Mouse (Mus musculus): Measurements from ENCODE around the gene Clstn1. TPM values are rescaled to one million over a fixed set of nuclear protein-coding genes. Genes with fewer than 3 reads are reported as not detected.

Clstn1 gene
- total and polyA plus RNA-seq, 3 experiments = 6.1 to 26.6 TPM; not detected in 1

DNA sequence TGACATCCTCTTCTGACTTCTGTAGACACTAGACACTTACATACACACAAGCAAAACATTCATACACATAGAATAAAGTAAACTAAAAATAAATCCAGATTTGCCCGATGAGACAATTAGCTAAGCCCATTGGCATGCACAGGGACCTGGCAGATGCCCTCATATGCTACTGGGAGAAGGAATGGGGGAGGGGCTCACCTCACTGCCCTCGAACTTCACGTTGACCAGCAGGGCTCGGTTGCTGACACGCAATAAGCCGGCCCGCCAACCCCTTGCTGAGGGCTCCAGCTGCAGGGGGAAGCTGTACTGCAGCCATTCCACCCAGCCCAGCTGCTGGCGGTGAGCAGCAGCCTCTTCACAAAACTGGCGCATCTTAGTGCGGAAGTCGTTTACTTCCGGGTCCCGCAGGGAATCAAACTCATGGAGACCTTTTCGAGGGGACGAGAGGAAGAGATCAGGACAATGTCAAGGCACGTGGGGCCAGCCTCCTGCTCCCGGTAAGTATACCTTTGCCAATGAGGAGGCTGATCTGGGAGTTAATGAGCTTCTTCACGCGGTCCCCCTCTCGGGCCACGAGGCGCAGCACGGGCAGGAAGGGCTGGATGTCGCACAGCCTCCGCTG is 73.3 kb downstream of the Clstn1 start:
- peaks cover 25 to 36% of the 10 kb centered on the region in 2 experiments for H3K4me1 ChIP-seq (ENCODE audit: control insufficient read depth in 1 of 2, insufficient read depth in 2 of 2, low read length in 2 of 2)
- no peak overlapping the region for H3K9ac ChIP-seq (ENCODE audit: control insufficient read depth, low read depth, low read length, poor library complexity, severe bottlenecking)

GRCm38 (mm10) chr4:149660598-149660997 is 74.3 kb downstream of the Clstn1 start:
- peak; percentile 83 for DNase-seq (ENCODE audit: low read depth, low spot score)

More for the DNA sequence above, 73.3 kb downstream of the Clstn1 start:
- Histone ChIP-seq H3K4me3 (ENCODE audit: control insufficient read depth in 1 of 2, insufficient read depth in 1 of 2, low read depth in 2 of 2, low read length in 2 of 2) (no peak overlapping the region), H3K27ac (ENCODE audit: control insufficient read depth, low read depth, low read length) (no peak overlapping the region), H3K36me3 (ENCODE audit: control insufficient read depth in 1 of 2, insufficient read depth in 2 of 2, low read length in 2 of 2) (peaks cover 1 to 40% of the 10 kb centered on the region in 2 experiments), H3K79me2 (ENCODE audit: control insufficient read depth, insufficient read depth, low read length, poor library complexity) (no peaks in the 10 kb centered on the region), H3K9me3 (replicated peaks; ENCODE audit: insufficient read depth, low read length) (no peaks in the 10 kb centered on the region), H3K27me3 (ENCODE audit: control insufficient read depth in 1 of 2, insufficient read depth in 2 of 2, low read length in 2 of 2) (no peaks in the 10 kb centered on the region)
- DNase-seq (ENCODE audit: low read depth, low spot score) = no peak
- TF ChIP-seq MXI1 (IDR thresholded peaks at IDR 0.05; ENCODE audit: low read depth, low read length) = no peak
- TF ChIP-seq POLR2AphosphoS2 (IDR thresholded peaks at IDR 0.05; ENCODE audit: low read length) = no peak
- TF ChIP-seq MEF2A (IDR thresholded peaks at IDR 0.05; ENCODE audit: extremely low read depth, insufficient replicate concordance, low read depth, low read length, poor library complexity, severe bottlenecking) = no peak
- no peak for TF ChIP-seq MYC (IDR thresholded peaks at IDR 0.05; ENCODE audit: low read depth, low read length)
- TF ChIP-seq TCF12 (IDR thresholded peaks at IDR 0.05; ENCODE audit: low read depth, low read length) = no peak
- TF ChIP-seq CHD1 (IDR thresholded peaks at IDR 0.05; ENCODE audit: low read depth, low read length) = no peak
- no peak for TF ChIP-seq BHLHE40 (IDR thresholded peaks at IDR 0.05; ENCODE audit: borderline replicate concordance, low read depth, low read length)
- no peak for TF ChIP-seq ZC3H11A (IDR thresholded peaks at IDR 0.05; ENCODE audit: low read depth, low read length)
- TF ChIP-seq MAX (IDR thresholded peaks at IDR 0.05; ENCODE audit: low read length) = no peak
- no peak for TF ChIP-seq TBP (IDR thresholded peaks at IDR 0.05; ENCODE audit: low read depth, low read length)

More at GRCm38 (mm10) chr4:149660598-149660997, 74.3 kb downstream of the Clstn1 start:
- peak overlapping the region; percentile 96 for H3K27ac ChIP-seq (ENCODE audit: control insufficient read depth, low read depth, low read length)
- H3K27me3 ChIP-seq (ENCODE audit: control insufficient read depth in 1 of 2, insufficient read depth in 2 of 2, low read length in 2 of 2) = no peaks in the 10 kb centered on the region
- H3K9me3 ChIP-seq (replicated peaks; ENCODE audit: insufficient read depth, low read length) = no peaks in the 10 kb centered on the region
- no peak overlapping the region for H3K9ac ChIP-seq (ENCODE audit: control insufficient read depth, low read depth, low read length, poor library complexity, severe bottlenecking)
- peaks cover 1 to 50% of the 10 kb centered on the region in 2 experiments for H3K36me3 ChIP-seq (ENCODE audit: control insufficient read depth in 1 of 2, insufficient read depth in 2 of 2, low read length in 2 of 2)
- H3K79me2 ChIP-seq (ENCODE audit: control insufficient read depth, insufficient read depth, low read length, poor library complexity) = no peaks in the 10 kb centered on the region
- TF ChIP-seq ZNF384 (IDR thresholded peaks at IDR 0.05; ENCODE audit: low read depth, low read length) = peak; percentile 96
- TF ChIP-seq MXI1 (IDR thresholded peaks at IDR 0.05; ENCODE audit: low read depth, low read length) = peak; percentile 99
- no peak for TF ChIP-seq E2F4 (IDR thresholded peaks at IDR 0.05; ENCODE audit: borderline replicate concordance, low read depth, low read length)
- TF ChIP-seq MAX (IDR thresholded peaks at IDR 0.05; ENCODE audit: low read length) = peak; percentile 98
- TF ChIP-seq GATA1 (IDR thresholded peaks at IDR 0.05; ENCODE audit: low read depth, low read length) = peak; percentile 38; the same call in 1 of the 2 replicates
- TF ChIP-seq EP300 (IDR thresholded peaks at IDR 0.05; ENCODE audit: low read depth in 1 of 2, low read length in 2 of 2) = peak in 1 of 2 experiments; percentile 69; a peak in 2 of 4 replicates
- TF ChIP-seq SIN3A (IDR thresholded peaks at IDR 0.05; ENCODE audit: low read length) = peak; percentile 93
- peak; percentile 100 for TF ChIP-seq MYC (IDR thresholded peaks at IDR 0.05; ENCODE audit: low read depth, low read length)
- TF ChIP-seq CTCF (IDR thresholded peaks at IDR 0.05 in 2 of 3, conservative IDR thresholded peaks at IDR 0.05 in 1 of 3; ENCODE audit: control insufficient read depth in 1 of 3, insufficient read depth in 1 of 3, low read depth in 2 of 3, low read length in 3 of 3, poor library complexity in 1 of 3, severe bottlenecking in 1 of 3) = no peak
- no peak for TF ChIP-seq CHD2 (IDR thresholded peaks at IDR 0.05; ENCODE audit: low read length)
- TF ChIP-seq ETS1 (IDR thresholded peaks at IDR 0.05; ENCODE audit: low read depth, low read length) = peak; percentile 72
- peak; percentile 74 for TF ChIP-seq USF1 (IDR thresholded peaks at IDR 0.05; ENCODE audit: low read depth, low read length)
- TF ChIP-seq RCOR1 (IDR thresholded peaks at IDR 0.05; ENCODE audit: low read depth, low read length) = peak; percentile 28; the same call in 1 of the 2 replicates
- no peak overlapping the region for H3K4me3 ChIP-seq (ENCODE audit: control insufficient read depth in 1 of 2, insufficient read depth in 1 of 2, low read depth in 2 of 2, low read length in 2 of 2)
- H3K4me1 ChIP-seq (ENCODE audit: control insufficient read depth in 1 of 2, insufficient read depth in 2 of 2, low read length in 2 of 2) = peaks cover 33 to 45% of the 10 kb centered on the region in 2 experiments
